Mouse (Mus musculus) forebrain, postnatal 0 days (tissue): ENCODE measurements at regions not wholly inside any gene's neighbourhood (a gene's known extent, or its start where the extent isn't known, plus 50 kb on each side); places are given as distances from the start of the nearest gene placed in this dataset.

Experiments used
- ATAC-seq: fragments of 200-750 bp; cut with Nextera tagmentation; 2 replicates; pipeline ENCODE4 v1.8.0; 2017; ENCODE audit warnings: mild to moderate bottlenecking, moderate library complexity
- DNase-seq: peaks from one replicate; pipeline ENCODE4 v3.0.0-alpha.2; 2015
- H3K27ac ChIP-seq: fragments of 300-500 bp; sonication (generic); 2 replicates; pipeline ENCODE4 v1.5.1; 2014; ENCODE audit warnings: low read depth, mild to moderate bottlenecking, antibody characterized with exemption, low read length, moderate library complexity, mixed read lengths
- H3K27me3 ChIP-seq: fragments of 300-500 bp; sonication (generic); 2 replicates; pipeline ENCODE4 v1.6.1; 2014; ENCODE audit warnings: mild to moderate bottlenecking, low read length, mixed read lengths; ENCODE audit not compliant: insufficient read depth
- H3K36me3 ChIP-seq: fragments of 300-500 bp; sonication (generic); 2 replicates; pipeline ENCODE4 v1.6.1; 2014; ENCODE audit warnings: mild to moderate bottlenecking, moderate library complexity; ENCODE audit not compliant: insufficient read depth
- H3K4me1 ChIP-seq: fragments of 300-500 bp; sonication (generic); 2 replicates; pipeline ENCODE4 v1.6.1; 2014; ENCODE audit warnings: antibody characterized with exemption; ENCODE audit not compliant: insufficient read depth
- H3K4me2 ChIP-seq: fragments of 300-500 bp; sonication (generic); 2 replicates; pipeline ENCODE4 v1.6.1; 2014; ENCODE audit warnings: low read depth, mild to moderate bottlenecking, moderate library complexity
- H3K4me3 ChIP-seq: fragments of 300-500 bp; sonication (generic); 2 replicates; pipeline ENCODE4 v1.5.1; 2014; ENCODE audit warnings: low read depth, low read length, mixed read lengths
- H3K9ac ChIP-seq: fragments of 300-500 bp; sonication (generic); 2 replicates; pipeline ENCODE4 v1.6.1; 2014; ENCODE audit warnings: mild to moderate bottlenecking
- H3K9me3 ChIP-seq: fragments of 300-500 bp; sonication (generic); 2 replicates; pipeline ENCODE4 v1.6.1; 2016; ENCODE audit warnings: low read length
- CTCF ChIP-seq: sonication (generic); IDR thresholded peaks from 2 replicates; pipeline ENCODE4 v1.5.1; 2016; ENCODE audit warnings: antibody characterized with exemption, control low read depth, low read depth
- WGBS: fragments of 180-500 bp; shearing (Covaris S2); extraction: QIAGEN DNeasy Blood & Tissue Kit; methylation state at CpG from one replicate; pipeline ENCODE4 v1.1.7; 2014; 5-methylcytosine and 5-hydroxymethylcytosine counted together

DNA sequence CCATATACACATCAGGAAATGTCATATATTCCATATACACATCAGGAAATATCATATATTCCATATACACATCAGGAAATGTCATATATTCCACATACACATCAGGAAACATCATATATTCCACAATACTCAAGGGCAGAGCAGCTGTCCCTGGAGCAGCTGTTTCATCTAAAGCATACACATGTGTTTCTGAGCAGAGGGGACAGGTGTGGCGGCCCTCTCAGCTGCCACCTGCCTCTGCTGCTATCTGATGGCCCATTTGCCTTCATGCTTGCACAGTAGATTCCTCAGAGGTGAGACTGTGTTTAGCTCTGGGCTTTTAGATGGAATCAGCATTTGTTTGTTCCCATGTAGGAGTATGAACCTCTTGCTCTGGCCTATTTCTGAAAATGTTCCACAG, 158.1 kb upstream of the Igfbp3 start:
- DNase-seq (no peak), ATAC-seq (no peak)
- no peak overlapping the region for H3K27ac ChIP-seq
- no peak for TF ChIP-seq CTCF
- no peaks in the 10 kb centered on the region for H3K9me3 ChIP-seq
- no peak overlapping the region for H3K4me3 ChIP-seq
- no peak overlapping the region for H3K4me2 ChIP-seq
- no peak overlapping the region for H3K9ac ChIP-seq
- H3K27me3 ChIP-seq, result no peaks in the 10 kb centered on the region
- H3K4me1 ChIP-seq, result no peaks in the 10 kb centered on the region
- no peaks in the 10 kb centered on the region for H3K36me3 ChIP-seq
- WGBS, result 77% methylated on average over 1 of the region's 1 CpGs

DNA sequence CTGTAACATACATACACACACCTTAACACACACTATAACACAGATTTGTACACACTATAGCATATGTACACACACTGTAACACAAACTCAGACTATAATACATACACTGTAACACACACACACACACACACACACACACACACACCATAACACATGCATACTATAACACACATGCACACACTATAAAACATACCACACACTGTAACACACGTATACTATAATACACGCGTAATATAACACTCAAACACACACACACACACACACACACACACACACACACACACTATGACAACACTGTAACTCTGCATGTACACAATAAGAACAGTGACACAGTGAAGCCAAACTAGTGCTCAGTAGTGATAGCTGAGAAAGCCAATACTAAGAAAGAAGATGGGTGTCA, 147.7 kb upstream of the Igfbp3 start:
- ATAC-seq, result no peak
- Histone ChIP-seq H3K27me3 (no peaks in the 10 kb centered on the region), H3K36me3 (no peaks in the 10 kb centered on the region), H3K4me1 (no peaks in the 10 kb centered on the region), H3K4me3 (no peak overlapping the region), H3K9me3 (no peaks in the 10 kb centered on the region), H3K27ac (no peak overlapping the region), H3K4me2 (no peak overlapping the region), H3K9ac (no peak overlapping the region)
- DNase-seq, result no peak
- no peak for TF ChIP-seq CTCF
- WGBS, result 95% methylated on average over 3 of the region's 3 CpGs

DNA sequence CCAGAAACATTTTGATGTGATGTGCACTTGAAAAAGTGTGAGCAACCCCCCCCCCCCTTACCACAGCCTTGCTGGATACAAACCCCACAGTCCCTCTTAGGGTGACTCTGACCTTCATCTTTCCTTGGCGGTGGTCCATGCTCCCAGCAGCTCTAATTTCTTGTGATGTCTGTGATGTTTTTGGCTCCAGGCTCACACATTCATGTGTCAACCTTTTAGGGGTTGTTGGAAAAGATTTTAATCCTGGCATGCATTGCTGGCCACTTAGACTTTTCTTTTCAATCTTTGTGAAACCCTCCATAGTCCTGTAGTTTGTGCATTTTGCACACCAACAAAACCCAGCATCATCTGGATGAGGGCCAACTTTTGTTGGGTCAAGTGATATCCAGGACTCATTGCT, 134.9 kb upstream of the Igfbp3 start:
- no peaks in the 10 kb centered on the region for H3K27me3 ChIP-seq
- 64% methylated on average over 1 of the region's 1 CpGs for WGBS
- no peak for DNase-seq
- H3K4me2 ChIP-seq, result no peak overlapping the region
- no peak for ATAC-seq
- H3K4me1 ChIP-seq, result no peaks in the 10 kb centered on the region
- no peak overlapping the region for H3K27ac ChIP-seq
- no peak for TF ChIP-seq CTCF
- no peaks in the 10 kb centered on the region for H3K36me3 ChIP-seq
- no peaks in the 10 kb centered on the region for H3K9me3 ChIP-seq
- no peak overlapping the region for H3K9ac ChIP-seq
- H3K4me3 ChIP-seq, result no peak overlapping the region

DNA sequence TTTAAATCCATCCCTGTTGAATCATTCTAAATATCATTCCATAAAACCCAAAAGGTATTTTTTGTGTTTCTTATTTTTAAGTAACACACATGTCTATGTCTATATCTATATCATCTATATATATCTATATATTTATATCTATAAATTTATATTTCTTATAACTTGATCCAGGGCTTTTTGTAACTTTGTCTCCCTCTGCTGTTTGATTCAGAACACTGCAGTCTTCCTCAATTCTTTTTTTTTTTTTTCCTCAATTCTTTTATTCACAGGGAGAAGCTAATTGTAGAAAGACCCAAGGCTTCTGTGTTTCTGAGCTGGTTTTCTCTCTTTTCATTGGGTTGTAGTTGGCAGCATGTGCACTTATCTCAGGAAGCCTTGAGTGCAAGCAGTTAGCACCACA, 124.1 kb upstream of the Igfbp3 start:
- Histone ChIP-seq H3K27me3 (no peaks in the 10 kb centered on the region), H3K9me3 (no peaks in the 10 kb centered on the region), H3K27ac (no peak overlapping the region), H3K4me3 (no peak overlapping the region), H3K9ac (no peak overlapping the region), H3K36me3 (no peaks in the 10 kb centered on the region), H3K4me2 (no peak overlapping the region), H3K4me1 (no peaks in the 10 kb centered on the region)
- ATAC-seq (no peak), DNase-seq (no peak)
- peak; percentile 26 for TF ChIP-seq CTCF

DNA sequence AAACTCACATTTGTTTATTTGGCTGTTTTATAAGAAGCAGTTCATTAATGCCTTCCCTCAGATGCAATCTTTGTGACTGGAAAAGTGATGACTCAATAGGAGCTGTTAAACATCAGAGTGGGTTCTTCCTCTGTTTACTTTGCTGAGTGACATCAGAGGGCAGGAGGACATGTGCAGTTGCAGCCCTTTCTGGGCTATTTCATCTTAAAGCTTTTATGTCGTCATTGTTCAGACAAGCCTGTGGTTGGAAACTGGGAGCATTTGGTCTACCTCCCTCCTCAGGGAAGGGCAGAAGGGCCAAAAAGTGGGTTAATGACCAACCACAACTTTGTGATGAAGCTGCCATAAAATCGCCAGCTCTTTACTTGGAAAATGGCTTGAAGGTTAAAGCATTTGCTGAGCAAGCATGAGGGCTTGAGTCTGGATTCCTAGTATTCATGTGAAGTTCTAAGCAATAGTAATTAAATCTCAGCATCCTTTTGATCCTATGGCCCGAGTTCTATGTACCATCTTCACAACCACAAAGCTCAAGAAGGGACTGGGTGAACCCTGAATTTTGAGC, 103.8 kb upstream of the Igfbp3 start:
- Histone ChIP-seq H3K27ac (no peak overlapping the region), H3K4me2 (no peak overlapping the region), H3K4me3 (no peak overlapping the region), H3K27me3 (no peaks in the 10 kb centered on the region), H3K36me3 (no peaks in the 10 kb centered on the region), H3K9ac (no peak overlapping the region), H3K4me1 (no peaks in the 10 kb centered on the region), H3K9me3 (no peaks in the 10 kb centered on the region)
- ATAC-seq (no peak), DNase-seq (no peak)
- TF ChIP-seq CTCF, result no peak
- WGBS, result 77% methylated on average over 3 of the region's 3 CpGs

DNA sequence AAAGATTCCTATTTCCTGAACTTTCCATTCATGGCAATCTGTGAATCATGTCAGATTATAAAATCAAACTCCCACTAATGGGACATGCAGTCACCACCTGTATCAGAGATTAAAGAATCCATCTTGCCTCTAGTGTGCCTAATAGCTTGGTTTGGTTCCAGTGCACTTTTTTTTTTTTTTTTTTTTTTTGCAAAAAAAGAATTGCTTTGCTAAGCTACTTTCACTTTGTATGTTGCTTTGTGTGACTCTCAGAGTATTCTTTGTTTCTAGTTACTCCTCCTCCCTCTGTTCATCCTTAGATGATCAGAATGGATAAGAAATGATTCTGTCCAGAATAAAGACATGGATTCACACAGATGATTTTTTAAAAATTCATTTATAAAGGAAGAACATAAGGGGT, 82.5 kb upstream of the Igfbp3 start:
- no peak overlapping the region for H3K9ac ChIP-seq
- H3K9me3 ChIP-seq, result no peaks in the 10 kb centered on the region
- H3K36me3 ChIP-seq, result no peaks in the 10 kb centered on the region
- no peaks in the 10 kb centered on the region for H3K4me1 ChIP-seq
- ATAC-seq (no peak), DNase-seq (no peak)
- H3K27ac ChIP-seq, result no peak overlapping the region
- H3K4me2 ChIP-seq, result no peak overlapping the region
- H3K27me3 ChIP-seq, result no peaks in the 10 kb centered on the region
- H3K4me3 ChIP-seq, result no peak overlapping the region
- TF ChIP-seq CTCF, result no peak

DNA sequence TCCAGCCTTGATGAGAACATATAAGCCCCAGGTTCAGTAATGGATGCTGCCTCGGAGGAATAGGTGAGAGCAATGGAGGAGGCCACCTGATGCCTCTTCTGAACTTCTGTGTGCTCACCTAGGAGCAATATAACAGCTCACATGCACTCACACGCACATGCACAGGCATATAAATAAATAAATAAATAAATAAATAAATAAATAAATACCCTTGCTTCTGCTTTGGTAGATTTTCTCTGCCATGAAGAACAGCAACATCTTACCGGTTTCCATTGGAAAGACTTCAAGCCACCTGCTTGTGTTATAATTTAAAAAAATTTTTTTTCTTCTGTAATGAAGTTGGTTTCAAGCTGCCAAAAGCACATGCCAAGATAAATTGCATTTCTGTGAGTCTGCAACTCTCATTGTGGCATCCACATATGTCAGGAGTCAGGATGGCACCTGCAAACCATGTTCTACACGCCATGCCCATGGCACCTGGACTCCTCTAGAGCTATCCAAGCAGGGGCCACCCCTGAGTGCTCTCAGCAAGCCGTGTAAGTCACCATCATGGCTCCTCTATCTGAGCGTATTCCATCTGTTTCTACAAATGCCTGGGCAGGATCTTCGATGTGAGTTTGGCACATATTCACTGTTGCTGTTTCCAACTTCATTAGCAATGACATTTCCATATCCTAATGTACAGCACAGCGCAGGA, 75.7 kb upstream of the Igfbp3 start:
- ATAC-seq, result peak; percentile 88
- H3K4me1 ChIP-seq, result no peaks in the 10 kb centered on the region
- H3K27ac ChIP-seq, result no peak overlapping the region
- no peaks in the 10 kb centered on the region for H3K36me3 ChIP-seq
- H3K4me2 ChIP-seq, result no peak overlapping the region
- no peak overlapping the region for H3K4me3 ChIP-seq
- no peak overlapping the region for H3K9ac ChIP-seq
- WGBS, result 57% methylated on average over 8 of the region's 8 CpGs
- H3K27me3 ChIP-seq, result no peaks in the 10 kb centered on the region
- no peak for TF ChIP-seq CTCF
- no peaks in the 10 kb centered on the region for H3K9me3 ChIP-seq
- peak; percentile 79 for DNase-seq
